Mouse (Mus musculus) heart, adult 2 months (tissue): ENCODE results near the gene Meis2.

Experiments
- CTCF ChIP-seq: fragments of 200-600 bp; IDR thresholded peaks from 2 replicates; pipeline ENCODE4 v1.8.1; 2022; ENCODE audit warnings: antibody characterized with exemption, mild to moderate bottlenecking, moderate library complexity
- EP300 ChIP-seq: fragments of 200-500 bp; IDR thresholded peaks from 2 replicates; pipeline ENCODE4 v1.6.1; 2011; ENCODE audit warnings: low read depth, low read length, control low read depth; ENCODE audit not compliant: insufficient read depth
- POLR2A ChIP-seq: fragments of 200-500 bp; IDR thresholded peaks from 2 replicates; pipeline ENCODE4 v1.6.1; 2011; ENCODE audit warnings: mild to moderate bottlenecking, low read depth, low read length, control low read depth; ENCODE audit not compliant: insufficient read depth

GRCm38 (mm10) chr2:116077716-116078115 is 12.1 kb upstream of the Meis2 start:
- no peak for TF ChIP-seq CTCF
- TF ChIP-seq EP300 = no peak
- no peak for TF ChIP-seq POLR2A
